In genomic region chr17:68338917-68339553, GRCm38 (mm10) we compare ENCODE assay signal across 15 mouse cellular contexts.
"Had no signal": no experiment of that assay in that cellular context is flagged by ENCODE, and none has a peak within 500 bp of the region (broad histone marks: within the 10 kb centered on the region; RNA-seq: fewer than 3 reads in every experiment).

No protein-coding gene starts in this region.

- H3K27me3 ChIP-seq: limb, embryonic 12.5 days; liver, embryonic 13.5 days; midbrain, embryonic 12.5 days had no signal

- ATAC-seq: intestine, embryonic 16.5 days had no signal

- H3K9me3 ChIP-seq: limb, embryonic 12.5 days; liver, embryonic 13.5 days; midbrain, embryonic 12.5 days had no signal

- DNase-seq: kidney, adult 18-20 months; kidney, adult 9 months; kidney, postnatal 14 days; layer of hippocampus, postnatal 36 days; liver, embryonic 13.5 days; lung, adult 2 months; lung, postnatal 14 days; lung, postnatal 4 days; thymus, adult 18-20 months; thymus, postnatal 36 days had no signal

- H3K36me3 ChIP-seq: limb, embryonic 12.5 days; liver, embryonic 13.5 days; midbrain, embryonic 12.5 days had no signal

- H3K4me1 ChIP-seq: limb, embryonic 12.5 days; liver, embryonic 13.5 days; midbrain, embryonic 12.5 days had no signal

- H3K27ac ChIP-seq: layer of hippocampus, adult 2 months; left cerebral cortex, adult 2 months; limb, embryonic 12.5 days; liver, embryonic 13.5 days; midbrain, embryonic 12.5 days had no signal

- H3K9ac ChIP-seq: limb, embryonic 12.5 days; liver, embryonic 13.5 days; midbrain, embryonic 12.5 days had no signal

- H3K4me2 ChIP-seq: limb, embryonic 12.5 days; liver, embryonic 13.5 days; midbrain, embryonic 12.5 days had no signal

- H3K4me3 ChIP-seq: layer of hippocampus, adult 2 months; left cerebral cortex, adult 2 months; limb, embryonic 12.5 days; liver, embryonic 13.5 days; midbrain, embryonic 12.5 days had no signal
